8 mouse cellular contexts compared by ENCODE assay signal in genomic region chr7:113151499-113151898, GRCm38 (mm10). TPM values are rescaled to one million over a fixed set of nuclear protein-coding genes. Genes with fewer than 3 reads are reported as not detected.
DNase-seq lines count a peak whose midpoint lies in the region; ATAC-seq and TF ChIP-seq lines count a peak whose summit lies in the region.

No protein-coding gene starts in this region.

- H3K36me3 ChIP-seq in small intestine, adult 2 months (ENCODE audit: control insufficient read depth, insufficient read depth, low read length) = no peaks in the 10 kb centered on the region
- H3K36me3 ChIP-seq in forebrain, embryonic 16.5 days (ENCODE audit: control insufficient read depth, insufficient read depth) = no peaks in the 10 kb centered on the region

- no peak for TF ChIP-seq POLR2A in small intestine, adult 2 months (IDR thresholded peaks at IDR 0.05; ENCODE audit: low read depth, low read length)

- H3K27ac ChIP-seq in small intestine, adult 2 months (ENCODE audit: insufficient read depth, low read depth, low read length) = peak overlapping the region; percentile 27; the same call in 1 of the 2 replicates
- no peak overlapping the region for H3K27ac ChIP-seq in forebrain, embryonic 16.5 days (ENCODE audit: low read length)

- no peak overlapping the region for H3K4me2 ChIP-seq in forebrain, embryonic 16.5 days (ENCODE audit: low read length)

- no peak for ATAC-seq in forebrain, embryonic 16.5 days

- WGBS in small intestine, adult 2 months = 57% methylated on average over 6 of the region's 6 CpGs
- 60% methylated on average over 6 of the region's 6 CpGs for WGBS in forebrain, embryonic 16.5 days

- H3K9me3 ChIP-seq in forebrain, embryonic 16.5 days (ENCODE audit: control insufficient read depth, low read length) = no peaks in the 10 kb centered on the region

- no peak for TF ChIP-seq CTCF in small intestine, adult 2 months (IDR thresholded peaks at IDR 0.05; ENCODE audit: extremely low read depth, insufficient read length, insufficient replicate concordance, low read depth, low read length)

- no peaks in the 10 kb centered on the region for H3K27me3 ChIP-seq in small intestine, adult 2 months (ENCODE audit: control insufficient read depth, insufficient read depth, low read length)
- no peaks in the 10 kb centered on the region for H3K27me3 ChIP-seq in forebrain, embryonic 16.5 days (replicated peaks; ENCODE audit: control insufficient read depth, insufficient read depth, low read length)

- H3K9ac ChIP-seq in forebrain, embryonic 16.5 days (replicated peaks; ENCODE audit: low read depth, low read length) = no peak overlapping the region

- peak; percentile 10 for DNase-seq in embryo, embryonic 11 days
- DNase-seq in embryo, embryonic 10.5 days (ENCODE audit: low spot score) = no peak
- peak; percentile 33 for DNase-seq in ovary, postnatal 36 days (ENCODE audit: low spot score)
- DNase-seq in ovary, postnatal 10 days (ENCODE audit: low spot score) = no peak
- peak; percentile 52 to 54 for DNase-seq in heart, adult 9 months (ENCODE audit: low spot score in 2 of 2)
- DNase-seq in layer of hippocampus, adult 18-20 months (ENCODE audit: low spot score in 2 of 2) = no peak

- peaks cover 3% of the 10 kb centered on the region for H3K4me1 ChIP-seq in small intestine, adult 2 months (ENCODE audit: control insufficient read depth, insufficient read depth, insufficient read length, low read length)
- H3K4me1 ChIP-seq in forebrain, embryonic 16.5 days (replicated peaks; ENCODE audit: control insufficient read depth, insufficient read depth, low read length) = peaks cover 13% of the 10 kb centered on the region

- no peak overlapping the region for H3K4me3 ChIP-seq in small intestine, adult 2 months (ENCODE audit: low read depth, low read length)
- no peak overlapping the region for H3K4me3 ChIP-seq in forebrain, embryonic 16.5 days (replicated peaks; ENCODE audit: low read length)

RNA-seq across cellular contexts. Expression of gene Arntl, which starts 55.8 kb away (rescaled TPM):
- 4.2 and 11.0 TPM in 2 replicates for polyA plus RNA-seq in small intestine, adult 2 months (2012; rRNA removed)
- polyA plus RNA-seq in forebrain, embryonic 16.5 days (2015; fragmentation: Nextera tagmentation; extraction: Ambion mirVana) = 15.6 and 18.4 TPM in 2 replicates
- total RNA-seq in layer of hippocampus, adult 18-20 months (2021) = 10 to 100 TPM; 40.1 TPM

Comparison
In these comparisons a context has a peak if more than half of its experiments do, and no peak if none do; other contexts are left out.
1. DNase-seq: peak in embryo, embryonic 11 days (single experiment), ovary, postnatal 36 days (single experiment) and heart, adult 9 months (2 of 2); none in embryo, embryonic 10.5 days (single experiment), ovary, postnatal 10 days (single experiment) and layer of hippocampus, adult 18-20 months (0 of 2).